Mouse (Mus musculus) heart, postnatal 0 days (tissue): ENCODE results near the gene Fgfr2. TPM values are rescaled to one million over a fixed set of nuclear protein-coding genes. Genes with fewer than 3 reads are reported as not detected.

Experiments
- ATAC-seq: fragments of 200-750 bp; cut with Nextera tagmentation; 2 replicates; pipeline ENCODE4 v1.8.0; 2017; ENCODE audit warnings: low read depth, moderate number of reproducible peaks, moderate library complexity; ENCODE audit not compliant: insufficient read depth
- DNase-seq: peaks from one replicate; pipeline ENCODE4 v3.0.0-alpha.2; 2016; ENCODE audit warnings: low spot score
- H3K27ac ChIP-seq: fragments of 300-500 bp; sonication (generic); 2 replicates; pipeline ENCODE4 v1.5.1; 2014; ENCODE audit warnings: low read depth, mild to moderate bottlenecking
- H3K27me3 ChIP-seq: fragments of 300-500 bp; sonication (generic); 2 replicates; pipeline ENCODE4 v1.6.1; 2014; ENCODE audit warnings: low read length, mixed read lengths; ENCODE audit not compliant: control insufficient read depth, insufficient read depth
- H3K36me3 ChIP-seq: fragments of 300-500 bp; sonication (generic); replicated peaks from 2 replicates; pipeline ENCODE4 v1.6.1; 2014; ENCODE audit warnings: low read length, mixed read lengths; ENCODE audit not compliant: control insufficient read depth, insufficient read depth
- H3K4me1 ChIP-seq: fragments of 300-500 bp; sonication (generic); 2 replicates; pipeline ENCODE4 v1.6.1; 2014; ENCODE audit warnings: antibody characterized with exemption; ENCODE audit not compliant: control insufficient read depth, insufficient read depth
- H3K4me2 ChIP-seq: fragments of 300-500 bp; sonication (generic); 2 replicates; pipeline ENCODE4 v1.6.1; 2014; ENCODE audit warnings: low read depth, mild to moderate bottlenecking, low read length, moderate library complexity
- H3K4me3 ChIP-seq: fragments of 300-500 bp; sonication (generic); 2 replicates; pipeline ENCODE4 v1.5.1; 2014; ENCODE audit warnings: low read depth, low read length
- H3K9ac ChIP-seq: fragments of 300-500 bp; sonication (generic); replicated peaks from 2 replicates; pipeline ENCODE4 v1.6.1; 2014; ENCODE audit warnings: low read depth, low read length, mixed read lengths
- H3K9me3 ChIP-seq: fragments of 300-500 bp; sonication (generic); replicated peaks from 2 replicates; pipeline ENCODE4 v1.6.1; 2016; ENCODE audit warnings: low read length; ENCODE audit not compliant: control insufficient read depth
- CTCF ChIP-seq: IDR thresholded peaks from 2 replicates; pipeline ENCODE4 v1.5.1; 2016; ENCODE audit warnings: antibody characterized with exemption, control low read depth, low read depth
- EP300 ChIP-seq: IDR thresholded peaks from 2 replicates; pipeline ENCODE4 v1.6.1; 2016; ENCODE audit warnings: antibody characterized with exemption, low read depth
- WGBS: fragments of 180-500 bp; shearing (Covaris S2); extraction: QIAGEN DNeasy Blood & Tissue Kit; methylation state at CpG from one replicate; pipeline ENCODE4 v1.1.7; 2014; 5-methylcytosine and 5-hydroxymethylcytosine counted together
- polyA plus RNA-seq: library from polyadenylated mRNA; unstranded; fragments of >200 nt; fragmentation: Nextera tagmentation; extraction: Ambion mirVana; gene quantifications from 2 replicates; pipeline ENCODE4 v1.2.1, GENCODE M21; 2015
- total RNA-seq: library from RNA; depleted of rRNA; stranded (reverse); fragments of >200 nt; gene quantifications from 2 replicates; pipeline ENCODE4 v1.2.3, GENCODE M21; 2014; ENCODE audit warnings: low replicate concordance

Fgfr2 gene
- total and polyA plus RNA-seq, 2 experiments from 2014 or later, result 3.8 to 11.5 TPM

DNA sequence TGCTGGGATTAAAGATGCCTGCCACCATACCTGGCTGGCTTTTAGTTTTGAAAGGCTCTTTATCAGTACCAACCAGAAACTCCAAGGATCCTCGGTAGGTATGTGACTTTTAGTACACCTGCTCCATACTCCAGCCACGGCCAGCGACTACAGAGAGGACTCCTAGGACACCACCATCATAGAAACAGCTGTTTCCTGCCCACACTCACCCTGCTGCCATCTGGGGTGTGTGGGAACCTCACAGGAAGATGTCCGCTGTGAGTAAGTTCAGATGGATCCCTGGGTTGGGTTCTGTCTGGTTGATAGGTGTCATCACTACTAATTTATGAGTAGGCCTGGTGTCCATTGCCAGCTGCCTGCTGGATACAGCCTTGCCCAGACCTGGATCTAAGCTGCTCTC lies 424.4 kb downstream of the Fgfr2 start:
- Histone ChIP-seq H3K4me1 (peaks cover 7% of the 10 kb centered on the region; the same call in 1 of the 2 replicates), H3K36me3 (0 out of 2 replicates have a peak, but pooled peaks cover 3% of the 10 kb centered on the region), H3K27me3 (no peaks in the 10 kb centered on the region), H3K4me3 (no peak overlapping the region), H3K9me3 (peaks cover 6% of the 10 kb centered on the region; the same call in 1 of the 2 replicates), H3K4me2 (no peak overlapping the region), H3K9ac (no peak overlapping the region), H3K27ac (no peak overlapping the region)
- WGBS, result 67% methylated on average over 4 of the region's 4 CpGs
- ATAC-seq, result no peak
- TF ChIP-seq EP300 (no peak), CTCF (no peak)
- DNase-seq, result no peak

DNA sequence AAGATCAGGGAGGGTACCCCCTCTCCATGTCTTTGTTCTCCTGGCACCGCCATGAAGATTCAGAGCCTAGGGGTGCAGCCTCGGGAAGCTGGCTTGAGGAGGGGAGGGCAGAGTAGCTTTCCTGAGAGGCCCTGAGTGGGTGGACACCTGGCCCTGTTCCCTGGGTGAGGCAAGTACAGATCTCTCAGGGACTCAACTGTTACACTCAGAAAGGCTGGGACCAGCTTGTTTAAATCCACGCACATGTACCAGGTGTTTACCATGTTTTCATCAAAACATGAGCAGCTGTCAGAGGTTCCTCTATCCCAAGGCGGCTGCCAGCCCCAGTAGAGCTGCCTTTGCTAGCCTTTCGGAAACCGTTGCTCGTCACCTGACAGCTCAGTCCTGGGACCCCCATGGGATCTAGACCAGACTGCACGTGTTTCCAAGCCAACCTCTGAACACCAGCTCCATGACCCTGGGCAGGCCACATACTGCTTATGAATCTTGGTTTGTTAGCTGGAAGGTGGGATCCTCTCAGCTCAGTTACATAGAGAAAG lies 425.8 kb downstream of the Fgfr2 start:
- H3K9ac ChIP-seq, result no peak overlapping the region
- no peak overlapping the region for H3K27ac ChIP-seq
- WGBS, result 80% methylated on average over 8 of the region's 8 CpGs
- TF ChIP-seq EP300 (no peak), CTCF (no peak)
- no peak for DNase-seq
- H3K4me2 ChIP-seq, result no peak overlapping the region
- H3K27me3 ChIP-seq, result no peaks in the 10 kb centered on the region
- no peak overlapping the region for H3K4me3 ChIP-seq
- no peak for ATAC-seq
- H3K9me3 ChIP-seq, result peaks cover 6% of the 10 kb centered on the region; the same call in 1 of the 2 replicates
- H3K4me1 ChIP-seq, result peaks cover 7% of the 10 kb centered on the region; the same call in 1 of the 2 replicates
- H3K36me3 ChIP-seq, result 0 out of 2 replicates have a peak, but pooled peaks cover 3% of the 10 kb centered on the region

DNA sequence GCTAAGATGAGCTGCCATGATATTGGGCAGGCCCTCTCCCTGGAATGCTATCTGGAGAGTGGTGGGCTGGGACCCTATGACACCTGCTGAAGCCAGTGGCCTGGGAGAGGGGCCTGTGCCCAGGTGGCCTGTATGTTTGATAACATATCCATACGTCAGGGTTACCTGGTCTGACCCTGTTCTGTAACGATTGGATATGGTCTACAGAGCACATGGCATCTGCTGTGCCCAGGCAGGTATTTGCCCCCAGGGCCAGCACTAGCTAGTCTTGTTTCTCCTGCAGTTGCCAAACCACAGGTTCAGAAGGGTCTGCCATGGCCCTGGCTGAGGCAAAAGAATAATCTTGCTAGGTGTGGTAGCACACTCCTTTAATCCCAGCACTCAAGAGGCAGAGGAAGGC lies 429.6 kb downstream of the Fgfr2 start:
- no peak overlapping the region for H3K9ac ChIP-seq
- ATAC-seq (no peak), DNase-seq (no peak)
- TF ChIP-seq EP300, result no peak
- no peak for TF ChIP-seq CTCF
- 0 out of 2 replicates have a peak, but pooled peaks cover 3% of the 10 kb centered on the region for H3K36me3 ChIP-seq
- 89% methylated on average over 2 of the region's 2 CpGs for WGBS
- H3K4me1 ChIP-seq, result peaks cover 15% of the 10 kb centered on the region
- no peak overlapping the region for H3K4me3 ChIP-seq
- no peaks in the 10 kb centered on the region for H3K27me3 ChIP-seq
- peaks cover 6% of the 10 kb centered on the region; the same call in 1 of the 2 replicates for H3K9me3 ChIP-seq
- H3K4me2 ChIP-seq, result no peak overlapping the region
- no peak overlapping the region for H3K27ac ChIP-seq

DNA sequence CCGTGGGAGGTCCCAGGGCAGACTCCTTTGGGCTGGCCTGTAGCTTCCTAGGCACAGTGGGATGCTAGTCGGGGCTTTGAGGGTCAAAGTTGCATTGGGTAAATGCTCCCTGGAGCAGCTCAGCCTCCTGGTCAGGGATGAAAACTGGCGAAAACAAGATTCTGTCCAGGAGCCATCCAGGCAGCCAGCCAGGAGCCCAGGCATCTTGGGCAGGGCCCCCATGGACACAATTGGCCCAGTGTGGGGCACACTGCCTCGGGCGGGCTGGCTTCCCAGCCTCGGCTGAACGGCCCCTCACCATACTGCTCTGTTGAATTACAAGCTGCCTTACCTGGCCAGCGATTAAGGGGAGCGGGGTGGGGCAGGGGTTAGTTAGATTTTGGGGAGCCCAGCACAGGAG lies 430.4 kb downstream of the Fgfr2 start:
- 62% methylated on average over 9 of the region's 9 CpGs for WGBS
- TF ChIP-seq EP300 (no peak), CTCF (no peak)
- Histone ChIP-seq H3K36me3 (0 out of 2 replicates have a peak, but pooled peaks cover 3% of the 10 kb centered on the region), H3K4me3 (no peak overlapping the region), H3K9me3 (peaks cover 6% of the 10 kb centered on the region; the same call in 1 of the 2 replicates), H3K27ac (no peak overlapping the region), H3K9ac (no peak overlapping the region), H3K4me1 (peaks cover 24% of the 10 kb centered on the region), H3K4me2 (no peak overlapping the region), H3K27me3 (no peaks in the 10 kb centered on the region)
- DNase-seq (no peak), ATAC-seq (no peak)

DNA sequence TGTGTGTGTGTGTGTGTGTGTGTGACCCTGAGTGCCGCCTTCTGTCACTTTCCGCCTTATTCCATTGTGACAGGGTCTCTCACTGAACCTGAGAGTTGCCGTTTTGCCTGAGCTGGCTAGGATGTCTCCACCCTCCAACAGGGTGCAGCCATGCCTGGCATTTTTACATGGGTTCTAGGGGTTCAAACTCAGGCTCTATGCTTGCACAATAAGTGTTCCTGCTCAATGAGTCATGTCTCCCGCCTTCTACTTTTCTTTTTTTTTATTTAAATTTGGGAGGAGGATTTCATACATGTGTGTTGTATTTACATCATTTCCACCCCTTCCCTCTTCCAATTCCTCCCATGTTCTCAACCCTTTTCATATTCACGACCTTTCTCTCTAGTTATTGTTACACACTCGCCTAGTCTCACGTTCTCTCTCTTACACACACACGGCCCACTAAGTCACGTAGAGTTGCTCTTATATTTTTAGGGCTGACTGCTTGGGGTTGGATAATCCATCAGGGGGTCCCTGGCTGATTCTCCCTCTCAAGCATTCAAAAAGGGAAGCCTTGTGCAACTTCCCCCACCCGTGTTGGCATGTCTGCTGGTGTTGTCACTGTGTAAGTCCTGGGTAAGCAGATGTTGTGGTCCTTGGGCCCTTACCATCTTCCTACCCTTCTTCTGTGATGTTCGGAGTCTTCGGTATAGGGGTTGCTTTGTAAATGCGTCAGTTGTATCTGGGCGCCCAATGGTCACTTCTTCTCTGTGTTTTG lies 432.3 kb downstream of the Fgfr2 start:
- Histone ChIP-seq H3K27me3 (no peaks in the 10 kb centered on the region), H3K9me3 (peaks cover 6% of the 10 kb centered on the region; the same call in 1 of the 2 replicates), H3K4me3 (no peak overlapping the region), H3K36me3 (0 out of 2 replicates have a peak, but pooled peaks cover 3% of the 10 kb centered on the region), H3K4me1 (peaks cover 30% of the 10 kb centered on the region), H3K27ac (no peak overlapping the region), H3K4me2 (no peak overlapping the region), H3K9ac (no peak overlapping the region)
- DNase-seq, result no peak
- no peak for TF ChIP-seq CTCF
- TF ChIP-seq EP300, result no peak
- no peak for ATAC-seq
- whole genome bisulfite sequencing, result 89% methylated on average over 14 of the region's 14 CpGs
